Mouse (Mus musculus): ENCODE measurements around the gene Gse1.

- TF ChIP-seq POLR2A (IDR thresholded peaks at IDR 0.05; ENCODE audit: insufficient read length, low read depth): no peak
- TF ChIP-seq E2F4 (IDR thresholded peaks at IDR 0.05; ENCODE audit: insufficient read depth): no peak
- TF ChIP-seq REST (IDR thresholded peaks at IDR 0.05; ENCODE audit: insufficient read depth, insufficient read length): no peak
- no peak for TF ChIP-seq POLR2AphosphoS2 (IDR thresholded peaks at IDR 0.05; ENCODE audit: insufficient read length, low read depth)
- no peak for TF ChIP-seq USF1 (IDR thresholded peaks at IDR 0.05; ENCODE audit: low read depth)
- TF ChIP-seq MAX (IDR thresholded peaks at IDR 0.05; ENCODE audit: low read depth): no peak
- no peak for TF ChIP-seq SRF (IDR thresholded peaks at IDR 0.05; ENCODE audit: control insufficient read depth, insufficient read length, low read depth)
- no peak for TF ChIP-seq TCF3 (IDR thresholded peaks at IDR 0.05; ENCODE audit: insufficient read length, low read depth)
- TF ChIP-seq MYOD1 (IDR thresholded peaks at IDR 0.05; ENCODE audit: control insufficient read depth in 1 of 3, insufficient read length in 2 of 3, low read depth in 2 of 3): no peak
Observed at GRCm38 (mm10) chr8:120247618-120248017, 19.4 kb downstream of the Gse1 start.

All from myocyte (in vitro differentiated cells).